Mouse (Mus musculus) urinary bladder, postnatal 4 days (tissue): Measurements from ENCODE around the gene Zbtb4.
A peak's percentile ranks its signal among the peaks of the same experiment; 100 is the strongest.

Experiments
- DNase-seq, 2 experiments: peaks; one replicate each; pipeline ENCODE4 v3.0.0; 2021 to 2022; ENCODE audit warnings: low spot score in 2 of 2

The Zbtb4 gene

DNA sequence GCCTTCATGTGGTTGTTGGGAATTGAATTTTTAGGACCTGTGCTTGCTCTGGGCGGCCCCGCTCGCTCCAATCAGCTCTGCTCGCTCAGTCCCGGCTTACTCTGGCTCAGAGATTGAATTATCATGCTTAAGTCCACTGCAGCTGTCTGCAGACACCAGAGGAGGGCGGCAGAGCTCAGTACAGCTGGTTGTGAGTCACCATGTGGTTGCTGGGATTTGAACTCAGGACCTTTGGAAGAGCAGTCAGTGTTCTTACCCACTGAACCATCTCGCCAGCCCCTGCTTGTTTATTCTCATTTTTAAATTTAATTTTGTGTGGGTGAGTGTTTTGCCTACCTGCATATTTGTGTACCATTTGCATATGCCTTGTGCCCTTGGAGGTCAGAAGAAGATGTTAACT, 2.2 kb upstream of the Zbtb4 start:
- no peak for DNase-seq

- DNase-seq: peak; percentile 69 to 80
Observed at GRCm38 (mm10) chr11:69766126-69766609, 456 bp downstream of the Zbtb4 start.

DNA sequence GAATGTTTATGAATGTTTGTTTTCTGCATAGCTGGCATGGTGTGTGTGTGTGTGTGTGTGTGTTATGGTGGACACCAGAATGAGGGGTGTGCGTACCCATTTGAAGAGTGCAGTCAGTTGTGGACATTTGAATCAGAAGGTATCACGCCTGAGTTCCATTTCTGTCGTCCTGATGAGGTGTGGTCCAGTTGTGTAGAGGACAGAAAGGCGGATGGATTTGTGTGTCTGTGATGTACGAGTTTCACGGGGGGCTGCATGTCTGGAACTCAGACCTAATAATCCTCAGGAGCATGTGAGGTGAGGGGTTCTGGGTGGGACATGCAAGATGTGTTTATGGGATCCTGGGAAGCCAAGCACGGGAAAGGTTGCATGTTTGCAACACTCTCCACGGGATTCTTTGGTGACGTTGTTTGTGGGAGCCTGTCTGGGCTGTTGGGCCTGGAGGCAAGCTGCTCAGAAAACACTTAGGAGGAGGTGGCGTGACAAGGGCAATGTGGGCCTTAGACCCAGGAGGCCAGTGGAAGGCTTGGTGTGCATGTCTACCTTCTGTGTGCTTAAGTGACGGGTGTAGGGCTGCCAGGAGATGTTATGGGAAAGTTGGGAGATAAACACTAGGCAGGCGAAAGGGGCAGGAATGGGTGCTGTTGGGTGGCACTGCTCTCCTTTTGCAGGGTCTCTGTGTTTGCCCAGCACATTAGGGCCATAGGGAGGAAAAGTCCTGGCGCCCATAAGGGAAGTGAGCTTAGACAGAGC, 1.3 kb downstream of the Zbtb4 start:
- no peak for DNase-seq

DNA sequence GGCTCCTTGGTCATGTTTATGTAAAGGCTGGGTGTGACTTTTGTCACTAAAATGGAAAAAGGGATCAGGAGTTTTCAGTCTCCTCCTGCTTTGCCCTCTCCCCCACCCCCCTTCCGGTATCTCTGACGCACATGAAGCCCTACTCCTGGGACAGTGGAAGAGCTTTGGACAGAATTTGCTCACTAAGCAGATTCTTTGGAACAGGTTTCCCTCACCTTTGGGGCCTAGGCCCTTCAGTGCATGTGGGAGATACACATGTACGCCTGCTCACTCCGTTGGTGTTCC, 1.9 kb downstream of the Zbtb4 start:
- DNase-seq: no peak

DNA sequence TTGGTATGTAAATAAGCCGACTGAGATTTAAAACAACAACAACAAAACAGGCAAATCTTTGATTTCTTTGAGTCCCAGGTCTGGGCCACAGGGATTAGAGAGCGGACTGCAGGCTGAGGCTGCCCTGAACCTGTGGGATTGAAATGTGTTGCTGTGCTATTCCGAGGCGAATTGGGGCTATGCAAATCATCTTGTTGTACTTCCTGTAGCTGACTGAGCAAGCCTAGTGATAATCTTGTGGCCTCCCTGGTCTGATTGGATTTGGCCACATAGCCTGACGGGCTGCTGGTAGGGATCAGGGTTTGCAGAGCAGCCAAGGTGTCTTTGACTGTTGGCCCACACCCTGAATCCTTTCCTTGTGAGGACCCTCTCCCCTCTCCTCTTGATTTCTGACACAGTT, 9.2 kb downstream of the Zbtb4 start:
- no peak for DNase-seq

- DNase-seq: no peak
Observed at GRCm38 (mm10) chr11:69775716-69776115, 10.0 kb downstream of the Zbtb4 start.

DNA sequence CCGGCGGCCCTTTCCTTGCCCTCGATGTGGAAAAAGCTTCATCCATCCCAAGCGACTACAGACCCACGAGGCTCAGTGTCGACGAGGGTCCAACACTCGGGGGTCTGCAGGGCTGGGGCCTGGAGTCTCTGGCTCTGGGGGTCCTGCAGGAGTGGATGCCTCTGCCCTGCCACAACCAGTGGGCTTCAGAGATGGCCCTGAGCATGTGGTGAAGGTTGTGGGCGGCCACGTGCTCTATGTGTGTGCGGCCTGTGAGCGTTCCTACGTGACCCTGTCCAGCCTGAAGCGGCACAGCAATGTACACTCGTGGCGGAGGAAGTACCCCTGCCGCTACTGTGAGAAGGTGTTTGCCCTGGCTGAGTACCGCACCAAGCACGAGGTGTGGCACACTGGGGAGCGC, 10.8 kb downstream of the Zbtb4 start:
- DNase-seq: no peak

GRCm38 (mm10) chr11:69777504-69778257, 12.0 kb downstream of the Zbtb4 start:
- DNase-seq: no peak

DNA sequence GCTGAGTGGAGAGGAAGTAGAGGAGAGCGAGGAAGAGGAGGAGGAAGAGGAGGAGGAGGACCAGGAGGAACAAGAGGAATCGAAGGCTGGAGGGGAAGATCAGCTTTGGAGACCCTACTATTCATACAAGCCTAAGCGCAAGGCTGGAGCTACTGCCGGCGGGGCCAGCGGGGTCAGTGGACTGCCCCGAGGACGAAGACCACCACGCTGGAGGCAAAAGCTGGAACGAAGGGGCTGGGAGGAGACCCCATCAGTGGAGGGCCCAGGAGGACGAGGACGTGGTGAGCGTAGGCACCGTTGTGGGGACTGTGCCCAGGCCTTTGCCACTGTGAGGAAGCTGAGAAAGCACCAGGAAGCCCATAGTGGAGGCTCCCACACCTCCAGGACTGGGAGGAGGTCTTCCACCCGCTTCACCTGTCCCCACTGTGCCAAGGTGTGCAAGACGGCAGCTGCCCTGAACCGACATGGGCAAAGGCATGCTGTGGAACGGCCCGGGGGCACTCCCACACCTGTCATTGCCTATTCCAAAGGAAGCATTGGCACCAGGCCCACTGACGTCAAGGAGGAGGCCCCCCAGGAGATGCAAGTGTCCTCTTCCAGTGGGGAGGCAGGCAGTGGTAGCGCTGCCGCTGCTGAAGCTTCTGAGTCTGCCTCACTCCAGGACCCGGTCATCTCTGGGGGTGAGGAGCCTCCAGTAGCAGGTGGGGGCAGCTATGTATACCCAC, 12.7 kb downstream of the Zbtb4 start:
- no peak for DNase-seq

GRCm38 (mm10) chr11:69778985-69779384, 13.3 kb downstream of the Zbtb4 start:
- DNase-seq: no peak

- DNase-seq: no peak
Observed at GRCm38 (mm10) chr11:69781828-69782227, 16.1 kb downstream of the Zbtb4 start.

DNA sequence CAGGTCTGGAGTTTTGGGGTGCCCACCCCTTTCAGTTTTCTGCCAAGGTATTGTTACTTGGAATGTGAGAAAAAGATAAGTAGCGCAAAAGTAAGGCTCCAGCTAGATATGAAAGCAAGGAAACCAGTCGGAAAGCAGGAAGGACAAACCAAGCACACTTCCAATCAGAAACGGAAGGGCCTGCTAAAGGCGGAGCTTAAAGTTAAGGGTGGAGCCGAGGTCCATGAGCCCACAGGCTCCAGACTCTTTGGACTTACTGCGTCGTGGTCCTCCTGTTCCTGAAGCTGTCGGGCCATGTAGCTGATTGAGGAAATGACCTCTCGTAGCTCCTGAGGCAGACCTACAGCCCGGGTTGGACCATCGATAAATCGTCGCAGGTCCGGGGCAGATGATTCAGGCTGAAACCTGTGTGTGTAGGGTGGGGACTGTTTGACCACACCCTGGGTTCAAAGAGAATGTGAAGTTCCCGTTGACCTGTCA, 19.1 kb downstream of the Zbtb4 start:
- no peak for DNase-seq

DNA sequence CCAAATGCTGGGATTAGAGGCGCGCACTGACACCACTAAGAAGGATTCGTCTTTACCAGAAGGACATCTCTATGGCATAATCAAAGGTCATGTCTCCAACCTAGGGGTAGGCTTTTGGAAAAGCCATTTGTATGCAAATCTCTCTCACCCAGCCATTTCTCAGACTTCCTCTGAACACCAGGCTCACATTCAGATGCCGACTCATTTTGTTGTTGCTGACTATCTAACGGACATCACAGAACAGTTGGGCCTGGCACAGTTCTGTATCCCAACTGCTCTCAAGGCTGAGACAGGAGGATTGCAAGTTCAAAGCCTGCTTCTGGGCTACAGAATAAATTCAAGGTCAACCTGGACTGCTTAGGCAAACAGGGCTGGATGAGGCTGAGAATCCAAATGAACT, 21.6 kb downstream of the Zbtb4 start:
- DNase-seq: no peak

DNA sequence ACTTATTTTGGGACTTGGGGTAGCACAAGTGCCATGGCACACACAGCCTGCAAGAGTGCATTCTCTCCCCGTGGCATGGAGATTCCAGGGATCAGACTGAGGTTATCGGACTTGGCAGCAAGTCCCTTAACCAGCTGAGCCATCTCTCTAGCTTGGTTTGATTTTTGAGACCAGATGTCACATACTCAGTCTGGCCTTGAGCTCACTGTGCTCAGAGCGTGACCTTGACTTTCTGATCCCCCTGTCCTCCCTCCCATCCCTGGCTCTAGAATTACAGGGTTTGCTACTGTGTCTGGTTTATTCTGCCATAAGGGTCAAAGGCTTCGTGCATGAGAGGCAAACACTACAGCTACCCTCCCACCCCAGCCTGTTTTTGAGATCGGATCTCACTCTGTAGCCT, 23.7 kb downstream of the Zbtb4 start:
- DNase-seq: no peak

GRCm38 (mm10) chr11:69791420-69791819, 25.7 kb downstream of the Zbtb4 start:
- DNase-seq: no peak

GRCm38 (mm10) chr11:69793429-69793828, 27.7 kb downstream of the Zbtb4 start:
- DNase-seq: no peak

- DNase-seq: peak; percentile 89 to 90
Observed at GRCm38 (mm10) chr11:69795168-69795982, 29.7 kb downstream of the Zbtb4 start, which contains the start of gene Chrnb1. TSS of gene Chrnb1 (minus strand) at chr11:69795943.

GRCm38 (mm10) chr11:69795983-69796435, 30.3 kb downstream of the Zbtb4 start:
- no peak for DNase-seq

DNA sequence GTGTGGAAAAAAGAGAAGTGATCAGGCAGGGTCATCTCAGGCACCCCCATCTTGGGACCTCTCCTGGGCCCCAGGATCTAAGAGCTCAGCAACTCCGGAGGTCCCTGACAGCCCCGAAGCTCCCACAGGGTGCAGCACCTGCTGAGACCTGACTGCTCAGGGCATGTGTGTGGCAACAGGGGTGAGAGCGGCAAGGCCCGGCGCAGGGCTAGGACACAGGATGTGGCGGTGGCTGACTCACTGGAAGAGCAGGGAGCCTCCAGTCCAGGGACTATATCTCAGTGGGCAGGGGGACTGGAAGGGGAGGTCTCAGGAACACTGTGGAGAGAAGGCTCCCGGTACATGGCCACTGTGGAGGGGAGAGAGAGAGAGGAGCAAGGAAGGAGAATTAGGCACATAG, 32.2 kb downstream of the Zbtb4 start:
- no peak for DNase-seq

DNA sequence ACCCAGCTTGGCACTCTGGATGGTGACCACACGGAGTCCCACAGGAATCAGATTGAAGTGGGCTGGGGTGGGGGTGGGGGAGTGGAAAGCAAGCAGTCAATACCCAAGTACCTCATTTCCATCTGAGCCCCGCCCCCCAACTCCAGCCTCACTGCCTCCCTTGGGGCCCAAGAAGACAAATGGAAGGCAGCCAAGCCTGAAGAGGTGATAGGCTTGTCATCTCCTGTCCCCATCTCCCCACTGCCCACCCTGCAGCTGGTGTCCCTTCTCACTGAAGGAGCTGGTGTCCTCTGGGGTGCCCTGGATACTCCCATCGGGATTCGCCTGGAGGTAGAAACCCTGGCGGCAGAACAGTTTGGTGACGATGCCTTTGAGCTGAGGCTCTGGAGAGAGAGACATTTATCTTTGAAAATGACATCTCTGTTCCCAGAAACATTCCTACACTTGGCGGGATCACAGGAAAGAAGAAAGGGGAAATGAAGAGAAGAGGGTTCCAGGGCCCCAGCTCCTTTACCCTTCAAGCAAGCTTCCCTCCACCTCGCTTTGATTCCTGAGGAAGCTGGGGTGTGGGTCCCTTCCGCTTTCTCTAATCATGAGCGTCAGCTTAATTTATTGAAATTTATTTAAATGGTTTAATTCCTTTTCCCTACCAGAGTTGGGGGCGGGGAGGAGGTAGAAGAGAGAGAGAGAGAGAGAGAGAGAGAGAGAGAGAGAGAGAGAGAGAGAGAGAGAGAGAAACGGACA, 33.9 kb downstream of the Zbtb4 start:
- DNase-seq: no peak

GRCm38 (mm10) chr11:69800138-69800391, 34.4 kb downstream of the Zbtb4 start:
- no peak for DNase-seq
